Mouse (Mus musculus) midbrain, embryonic 10.5 days (tissue): Measurements from ENCODE around the gene Lime1. TPM values are rescaled to one million over a fixed set of nuclear protein-coding genes. Genes with fewer than 3 reads are reported as not detected.

ENCODE experiments used
- DNase-seq: peaks from one replicate; pipeline ENCODE4 v3.0.0-alpha.2; 2017; ENCODE audit warnings: low spot score
- H3K27ac ChIP-seq: fragments of 300-500 bp; sonication (generic); replicated peaks from 2 replicates; pipeline ENCODE4 v1.5.1; 2016; ENCODE audit warnings: mild to moderate bottlenecking
- H3K27me3 ChIP-seq: fragments of 300-500 bp; sonication (generic); 2 replicates; pipeline ENCODE4 v1.6.1; 2016; ENCODE audit warnings: low read depth, mild to moderate bottlenecking; ENCODE audit not compliant: poor library complexity, severe bottlenecking
- H3K36me3 ChIP-seq: fragments of 300-500 bp; sonication (generic); 2 replicates; pipeline ENCODE4 v1.6.1; 2016; ENCODE audit warnings: mild to moderate bottlenecking, moderate library complexity
- H3K4me1 ChIP-seq: fragments of 300-500 bp; sonication (generic); 2 replicates; pipeline ENCODE4 v1.6.1; 2016
- H3K4me3 ChIP-seq: fragments of 300-500 bp; sonication (generic); 2 replicates; pipeline ENCODE4 v1.5.1; 2016; ENCODE audit warnings: mild to moderate bottlenecking, moderate library complexity
- H3K9me3 ChIP-seq: fragments of 300-500 bp; sonication (generic); replicated peaks from 2 replicates; pipeline ENCODE4 v1.6.1; 2016; ENCODE audit warnings: mild to moderate bottlenecking
- WGBS: fragments of 180-500 bp; shearing (Covaris S2); methylation state at CpG from one replicate; pipeline ENCODE4 v1.1.7; 2016; 5-methylcytosine and 5-hydroxymethylcytosine counted together
- polyA plus RNA-seq: library from polyadenylated mRNA; unstranded; fragments of >200 nt; fragmentation: Nextera tagmentation; extraction: Ambion mirVana; gene quantifications from 2 replicates; pipeline ENCODE4 v1.2.1, GENCODE M21; 2016

Gene Lime1
- polyA plus RNA-seq = 26.0 and 32.2 TPM in 2 replicates

GRCm38 (mm10) chr2:181379778-181380177, at the start of gene Lime1:
Lime1 (plus strand) TSS chr2:181380078.
- Histone ChIP-seq H3K36me3 (peaks cover 70% of the 10 kb centered on the region), H3K9me3 (no peaks in the 10 kb centered on the region), H3K27me3 (no peaks in the 10 kb centered on the region), H3K27ac (no peak within 1 kb of the TSS), H3K4me3 (no peak within 1 kb of the TSS), H3K4me1 (no peaks in the 10 kb centered on the region)
- no peak for DNase-seq
- 95% methylated on average over 12 of the region's 12 CpGs for WGBS

DNA sequence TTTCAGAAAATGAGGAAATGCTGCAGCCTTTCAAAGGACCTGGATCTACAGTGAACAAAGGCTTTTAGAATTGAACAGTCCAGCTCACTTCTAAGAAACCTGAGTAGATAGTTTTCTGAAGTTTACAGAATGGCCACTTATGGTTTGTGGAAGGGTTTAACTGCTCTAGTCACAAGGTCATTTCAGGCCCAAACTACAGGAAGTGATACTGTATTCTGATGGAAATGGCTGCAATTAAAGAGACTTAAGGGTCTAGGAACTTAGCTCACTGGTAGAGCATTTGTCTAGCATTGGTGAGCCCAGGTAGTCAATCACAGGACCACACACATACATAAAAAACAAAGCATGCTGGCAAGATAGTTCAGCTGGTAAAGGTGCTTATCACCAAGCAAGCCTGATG, 47.3 kb upstream of the Lime1 start:
- Histone ChIP-seq H3K4me3 (no peak overlapping the region), H3K27me3 (no peaks in the 10 kb centered on the region), H3K9me3 (no peaks in the 10 kb centered on the region), H3K27ac (no peak overlapping the region), H3K36me3 (peaks cover 94% of the 10 kb centered on the region), H3K4me1 (no peaks in the 10 kb centered on the region)
- no peak for DNase-seq

DNA sequence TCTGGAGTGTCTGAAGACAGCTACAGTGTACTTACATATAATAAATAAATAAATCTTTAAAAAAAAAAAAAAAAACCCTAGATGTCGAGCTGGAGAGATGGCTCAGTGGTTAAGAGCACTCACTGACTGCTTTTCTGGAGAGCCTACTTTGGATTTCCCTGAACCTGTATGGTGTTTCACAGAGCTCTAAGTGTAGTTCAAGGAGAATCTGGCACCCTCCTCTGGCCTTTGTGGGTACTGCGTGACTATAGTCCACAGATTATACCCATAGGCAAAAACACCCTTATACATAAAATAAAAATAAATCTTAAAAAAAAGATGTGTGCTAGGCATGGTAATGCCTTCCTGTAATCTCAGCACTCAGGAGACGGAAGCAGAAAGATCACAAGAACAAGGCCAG, 45.9 kb upstream of the Lime1 start:
- peaks cover 93% of the 10 kb centered on the region for H3K36me3 ChIP-seq
- H3K27ac ChIP-seq = no peak overlapping the region
- no peaks in the 10 kb centered on the region for H3K9me3 ChIP-seq
- H3K27me3 ChIP-seq = no peaks in the 10 kb centered on the region
- no peak overlapping the region for H3K4me3 ChIP-seq
- 66% methylated on average over 3 of the region's 3 CpGs for WGBS
- H3K4me1 ChIP-seq = no peaks in the 10 kb centered on the region
- DNase-seq = peak; percentile 48

GRCm38 (mm10) chr2:181340426-181340825, 39.5 kb upstream of the Lime1 start:
- Histone ChIP-seq H3K4me1 (no peaks in the 10 kb centered on the region), H3K27me3 (no peaks in the 10 kb centered on the region), H3K36me3 (peaks cover 94% of the 10 kb centered on the region), H3K27ac (no peak overlapping the region), H3K4me3 (no peak overlapping the region), H3K9me3 (no peaks in the 10 kb centered on the region)
- no peak for DNase-seq
- WGBS = 90% methylated on average over 4 of the region's 4 CpGs

DNA sequence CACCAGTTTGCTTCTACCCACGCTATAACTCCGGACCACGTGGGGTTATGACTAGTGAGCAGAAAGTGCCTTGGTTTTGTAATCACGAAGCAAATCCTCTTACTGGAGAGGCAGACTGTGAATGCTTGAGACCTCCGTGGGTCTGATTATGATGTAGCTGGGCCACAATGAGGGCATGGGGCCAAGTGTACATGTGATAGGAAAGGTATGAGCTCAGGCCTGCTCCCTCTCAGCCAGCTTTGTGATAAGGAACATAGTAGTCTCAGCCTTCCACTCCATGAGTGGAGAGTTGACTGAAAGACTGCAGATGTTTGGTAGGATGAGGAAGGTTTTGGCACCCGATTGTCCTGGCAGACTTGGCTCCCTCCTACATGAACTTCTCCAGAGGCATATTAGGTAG, 37.1 kb upstream of the Lime1 start:
- Histone ChIP-seq H3K36me3 (peaks cover 93% of the 10 kb centered on the region), H3K9me3 (no peaks in the 10 kb centered on the region), H3K4me3 (no peak overlapping the region), H3K27ac (no peak overlapping the region), H3K27me3 (no peaks in the 10 kb centered on the region), H3K4me1 (no peaks in the 10 kb centered on the region)
- 95% methylated on average over 6 of the region's 6 CpGs for WGBS
- no peak for DNase-seq

GRCm38 (mm10) chr2:181356780-181357179, 23.1 kb upstream of the Lime1 start:
- no peak overlapping the region for H3K27ac ChIP-seq
- 88% methylated on average over 3 of the region's 3 CpGs for WGBS
- no peaks in the 10 kb centered on the region for H3K27me3 ChIP-seq
- H3K4me3 ChIP-seq = no peak overlapping the region
- H3K9me3 ChIP-seq = no peaks in the 10 kb centered on the region
- no peaks in the 10 kb centered on the region for H3K4me1 ChIP-seq
- no peak for DNase-seq
- H3K36me3 ChIP-seq = peaks cover 100% of the 10 kb centered on the region

DNA sequence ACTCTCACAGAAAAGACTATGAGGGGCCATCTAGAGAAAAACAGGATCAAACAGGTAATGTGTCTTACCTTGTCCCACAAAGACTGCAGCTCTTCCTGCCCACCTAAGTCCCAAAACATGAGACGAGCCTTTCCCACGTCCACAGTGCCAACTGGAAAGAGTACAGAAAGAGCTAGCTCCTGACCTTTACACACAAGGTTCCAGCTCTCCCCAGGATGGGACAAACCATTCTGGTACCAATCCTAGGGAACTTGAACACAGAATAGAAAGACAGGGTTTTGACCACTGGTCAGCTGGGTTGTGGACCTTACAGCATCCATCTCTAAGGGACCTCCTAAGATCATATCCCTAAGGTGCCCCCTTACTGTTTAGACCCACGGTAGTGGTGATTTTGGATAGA, 15.9 kb upstream of the Lime1 start:
- peaks cover 43% of the 10 kb centered on the region for H3K4me1 ChIP-seq
- 88% methylated on average over 3 of the region's 3 CpGs for WGBS
- H3K27ac ChIP-seq = peak overlapping the region; percentile 94; the same call in 1 of the 2 replicates
- no peaks in the 10 kb centered on the region for H3K27me3 ChIP-seq
- DNase-seq = no peak
- H3K36me3 ChIP-seq = peaks cover 64% of the 10 kb centered on the region
- no peaks in the 10 kb centered on the region for H3K9me3 ChIP-seq
- peak overlapping the region; percentile 61 for H3K4me3 ChIP-seq

GRCm38 (mm10) chr2:181364487-181364859, 15.4 kb upstream of the Lime1 start:
- no peaks in the 10 kb centered on the region for H3K9me3 ChIP-seq
- H3K27ac ChIP-seq = peak overlapping the region; percentile 94
- peak overlapping the region; percentile 61 for H3K4me3 ChIP-seq
- 13% methylated on average over 14 of the region's 14 CpGs for WGBS
- H3K36me3 ChIP-seq = peaks cover 64% of the 10 kb centered on the region
- H3K4me1 ChIP-seq = peaks cover 44% of the 10 kb centered on the region
- no peak for DNase-seq
- H3K27me3 ChIP-seq = no peaks in the 10 kb centered on the region

DNA sequence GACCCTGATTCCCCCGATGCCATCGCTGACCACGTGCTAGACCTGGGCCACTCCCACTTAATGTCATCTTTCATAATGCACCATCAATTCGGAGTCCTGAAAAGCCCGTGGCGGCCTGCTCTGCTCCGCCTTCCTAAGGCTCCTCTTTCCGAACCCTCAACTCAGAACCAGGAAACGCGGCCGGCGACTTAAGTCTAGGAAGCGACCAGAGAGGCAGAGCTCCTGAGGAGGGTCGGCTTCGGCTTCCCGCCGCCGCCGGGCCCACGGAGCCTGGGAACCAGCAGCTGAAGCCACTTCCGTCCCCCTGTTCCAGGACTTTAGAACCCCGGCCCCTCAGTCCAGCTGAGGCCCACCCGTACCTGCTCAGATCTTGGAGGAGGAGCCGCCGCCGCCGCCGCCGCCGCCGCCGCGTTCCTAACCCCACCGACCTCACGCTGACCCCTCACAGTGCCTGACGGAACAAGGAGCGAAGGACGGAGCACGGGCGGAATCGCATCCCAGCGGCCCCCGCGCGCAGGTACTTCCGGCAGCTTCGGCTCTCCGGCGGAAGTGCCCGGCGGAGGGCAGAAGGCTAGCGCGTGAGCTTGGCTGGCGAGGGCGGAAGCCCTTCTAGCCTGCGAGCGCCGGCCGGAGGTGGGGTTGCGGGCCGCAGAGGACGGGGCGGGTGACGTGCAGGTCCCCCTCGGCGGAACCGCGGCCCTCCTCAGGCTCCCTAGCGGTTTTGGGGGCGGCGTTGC, 14.8 kb upstream of the Lime1 start, which contains the start of the genes Zgpat and Arfrp1:
TSS of gene Zgpat (plus strand) at position 69 of the 737 bp plus-strand sequence.
TSS of gene Arfrp1 (minus strand) at position 545 of the 737 bp plus-strand sequence.
- under 1% methylated on average over 71 of the region's 71 CpGs for WGBS
- Histone ChIP-seq H3K4me1 (peaks cover 44% of the 10 kb centered on the region), H3K27me3 (no peaks in the 10 kb centered on the region), H3K36me3 (peaks cover 64% of the 10 kb centered on the region), H3K4me3 (peak within 1 kb of the TSS; percentile 61), H3K9me3 (no peaks in the 10 kb centered on the region), H3K27ac (peak within 1 kb of the TSS; percentile 94)
- peak; percentile 92 for DNase-seq

GRCm38 (mm10) chr2:181365655-181366075, 14.2 kb upstream of the Lime1 start:
- Histone ChIP-seq H3K27ac (peak overlapping the region; percentile 94), H3K36me3 (peaks cover 64% of the 10 kb centered on the region), H3K27me3 (no peaks in the 10 kb centered on the region), H3K4me3 (peak overlapping the region; percentile 61), H3K9me3 (no peaks in the 10 kb centered on the region), H3K4me1 (peaks cover 44% of the 10 kb centered on the region)
- peak; percentile 52 for DNase-seq
- under 1% methylated on average over 20 of the region's 20 CpGs for WGBS

DNA sequence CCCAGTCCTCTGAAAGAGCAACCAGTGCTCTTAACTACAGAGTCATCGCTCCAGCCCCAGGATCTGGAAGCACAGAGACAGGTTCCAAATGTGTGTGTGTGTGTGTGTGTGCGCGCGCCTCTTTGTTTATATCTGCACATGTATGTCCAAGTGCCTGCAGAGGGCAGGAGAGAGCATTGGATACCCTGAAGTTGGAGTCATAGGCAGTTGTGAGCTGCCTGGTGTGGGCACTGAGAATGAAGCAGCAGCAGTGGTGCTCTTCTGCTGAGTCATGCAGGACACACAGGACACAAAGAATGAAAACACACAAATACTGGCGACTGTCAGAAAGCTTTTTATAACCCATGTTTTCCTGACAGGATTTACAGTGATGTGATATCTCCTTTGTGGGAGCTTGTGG, 9.9 kb upstream of the Lime1 start:
- Histone ChIP-seq H3K36me3 (peaks cover 43% of the 10 kb centered on the region), H3K27ac (no peak overlapping the region), H3K4me3 (no peak overlapping the region), H3K4me1 (peaks cover 34% of the 10 kb centered on the region), H3K9me3 (no peaks in the 10 kb centered on the region), H3K27me3 (no peaks in the 10 kb centered on the region)
- DNase-seq = no peak
- WGBS = 94% methylated on average over 5 of the region's 5 CpGs

- 90% methylated on average over 2 of the region's 2 CpGs for WGBS
- no peak overlapping the region for H3K27ac ChIP-seq
- H3K36me3 ChIP-seq = peaks cover 43% of the 10 kb centered on the region
- H3K4me1 ChIP-seq = no peaks in the 10 kb centered on the region
- H3K9me3 ChIP-seq = no peaks in the 10 kb centered on the region
- H3K27me3 ChIP-seq = no peaks in the 10 kb centered on the region
- H3K4me3 ChIP-seq = no peak overlapping the region
- no peak for DNase-seq
These were observed 4.1 kb upstream of the Lime1 start for GRCm38 (mm10) chr2:181375787-181376186.

GRCm38 (mm10) chr2:181377230-181377629, 2.6 kb upstream of the Lime1 start:
- 86% methylated on average over 2 of the region's 2 CpGs for WGBS

More at GRCm38 (mm10) chr2:181377230-181377629, 2.6 kb upstream of the Lime1 start:
- DNase-seq = no peak
- Histone ChIP-seq H3K27me3 (no peaks in the 10 kb centered on the region), H3K27ac (no peak overlapping the region), H3K4me1 (no peaks in the 10 kb centered on the region), H3K4me3 (no peak overlapping the region), H3K36me3 (peaks cover 45% of the 10 kb centered on the region), H3K9me3 (no peaks in the 10 kb centered on the region)
